ENCODE assay signal across 8 mouse cellular contexts in genomic region chr2:181459673-181460621, GRCm38 (mm10). TPM values are rescaled to one million over a fixed set of nuclear protein-coding genes. Genes with fewer than 3 reads are reported as not detected.
DNase-seq lines count a peak whose midpoint lies in the region; ATAC-seq lines count a peak whose summit lies in the region.

No protein-coding gene starts in this region.

- under 1% methylated on average over 70 of the region's 71 CpGs for WGBS in forebrain, embryonic 12.5 days

- ATAC-seq in forebrain, embryonic 12.5 days (ENCODE audit: low FRiP score), result peak; percentile 69

- no peaks in the 10 kb centered on the region for H3K9me3 ChIP-seq in forebrain, embryonic 12.5 days

- H3K9ac ChIP-seq in forebrain, embryonic 12.5 days, result peak overlapping the region; percentile 84

- peak overlapping the region; percentile 99 for H3K4me3 ChIP-seq in forebrain, embryonic 12.5 days (replicated peaks)

- H3K27me3 ChIP-seq in forebrain, embryonic 12.5 days, result peaks cover 53% of the 10 kb centered on the region

- intact Hi-C loops in heart, postnatal 25 days (cut with DNase I), result loop anchor here (2.0 kb wide), 2 partner anchors 27 to 35 kb away; no protein-coding TSS in a partner anchor

- H3K36me3 ChIP-seq in forebrain, embryonic 12.5 days (replicated peaks), result no peaks in the 10 kb centered on the region

- 0 out of 2 replicates have a peak overlapping the region, but pooled peaks have one; percentile 37 for H3K27ac ChIP-seq in forebrain, embryonic 12.5 days

- peaks cover 34% of the 10 kb centered on the region for H3K4me1 ChIP-seq in forebrain, embryonic 12.5 days

- H3K4me2 ChIP-seq in forebrain, embryonic 12.5 days, result peak overlapping the region; percentile 99

- peak; percentile 88 for DNase-seq in MN1 (ENCODE audit: low spot score)
- DNase-seq in c-Kit-positive CD71-positive TER-119-negative erythroid progenitor cells, embryonic 14.5 days (ENCODE audit: low read depth), result peak; percentile 83
- DNase-seq in heart, postnatal 25 days (ENCODE audit: low spot score), result peak; percentile 71
- DNase-seq in kidney, postnatal 4 days, result peak; percentile 82 to 91
- peak; percentile 64 for DNase-seq in lung, postnatal 14 days
- DNase-seq in ovary, postnatal 36 days (ENCODE audit: low spot score), result peak; percentile 76
- peak; percentile 55 for DNase-seq in urinary bladder, postnatal 25 days (ENCODE audit: low spot score)

RNA-seq across cellular contexts. Expression of gene Zbtb46, which starts 0.7 kb away (rescaled TPM):
- polyA plus RNA-seq in forebrain, embryonic 12.5 days (2016; fragmentation: Nextera tagmentation; extraction: Ambion mirVana), result 14.4 and 16.1 TPM in 2 replicates
- 10 to 100 TPM; 10.1 to 14.2 TPM for total RNA-seq in heart, postnatal 25 days (2021)

RNA-seq across cellular contexts. Expression of gene Abhd16b, which starts 33.1 kb away (rescaled TPM):
- 0.10 TPM in 1 of 2 replicates, not detected in the other for polyA plus RNA-seq in forebrain, embryonic 12.5 days (2016; fragmentation: Nextera tagmentation; extraction: Ambion mirVana)
- not detected for total RNA-seq in heart, postnatal 25 days (2021)

RNA-seq across cellular contexts. Expression of gene Tpd52l2, which starts 37.0 kb away (rescaled TPM):
- polyA plus RNA-seq in forebrain, embryonic 12.5 days (2016; fragmentation: Nextera tagmentation; extraction: Ambion mirVana), result 133 and 134 TPM in 2 replicates
- 10 to 100 TPM; 59.7 to 66.0 TPM for total RNA-seq in heart, postnatal 25 days (2021)

Comparison
In these comparisons a context has a peak if more than half of its experiments do, and no peak if none do; other contexts are left out.
1. Peak in every context shown above with its lines: DNase-seq, ATAC-seq, H3K4me3 ChIP-seq and H3K27ac ChIP-seq.